Mouse (Mus musculus) mouse trophoblast stem cell (cell line): ENCODE results near the gene Fam129c.

ENCODE experiments used
- in situ Hi-C, 2 experiments: fragments of 300-500 bp; cut with MseI, MboI; formaldehyde crosslinking; loops; 2 replicates in 1 of 2; 3 replicates in 1 of 2; pipeline ENCODE4 v1.15.1; 2025

The Fam129c gene

GRCm38 (mm10) chr8:71654600-71654999 lies 57.2 kb downstream of the Fam129c start:
- in situ Hi-C loops, result loop anchor here in 1 of 2 experiments (10.0 kb wide), 1 partner anchor 90 kb away; the partner anchor contains the start of genes Nxnl1 and Slc27a1
